Mouse (Mus musculus): ENCODE results near the gene Kpna6.

DNA sequence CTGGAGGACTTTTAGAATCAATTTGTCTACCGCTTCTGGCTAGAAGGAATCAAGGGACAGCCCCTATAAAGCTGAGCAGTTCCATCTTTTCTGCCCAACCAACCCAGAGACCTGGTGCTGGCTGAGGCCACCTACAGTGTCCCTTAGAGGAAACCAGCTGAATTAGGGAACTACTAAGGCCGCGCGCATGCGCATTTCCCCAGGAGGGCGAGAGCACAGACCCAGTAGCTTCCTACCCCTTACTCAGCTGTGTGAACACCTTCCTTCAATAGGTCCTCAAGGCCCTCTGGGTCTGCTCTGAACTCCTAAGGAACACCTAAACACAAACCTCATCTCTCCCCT lies 47.6 kb downstream of the Kpna6 start:
- TF ChIP-seq CTCF (IDR thresholded peaks at IDR 0.05; ENCODE audit: low read depth, low read length) (no peak), POLR2A (IDR thresholded peaks at IDR 0.05; ENCODE audit: extremely low read depth, insufficient read depth, low read length) (no peak)

All from liver, adult 2 months (tissue).